Comparison of ENCODE assay signal across 14 mouse cellular contexts in the genomic region with DNA sequence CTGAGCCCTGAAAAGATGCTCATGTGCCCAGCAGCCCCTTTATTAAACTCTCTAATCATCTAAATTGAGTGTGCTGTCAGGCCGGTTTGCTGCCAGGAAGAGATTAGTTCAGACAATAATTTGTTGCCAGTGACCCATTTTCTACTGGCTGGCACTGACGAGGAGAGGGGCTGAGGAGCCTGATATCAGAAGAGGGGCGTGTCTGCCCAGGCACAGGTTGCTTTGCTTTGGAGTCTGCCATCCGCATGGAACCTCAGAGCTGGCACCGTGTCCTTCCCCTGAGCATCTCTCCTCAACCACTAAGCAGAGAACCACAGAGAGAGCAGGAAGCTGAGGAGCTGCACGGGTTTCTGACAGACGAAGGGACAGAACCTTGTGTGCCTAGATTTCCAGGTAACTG.
"Had no signal": no experiment of that assay in that cellular context is flagged by ENCODE, and none has a peak within 500 bp of the region (broad histone marks: within the 10 kb centered on the region; RNA-seq: fewer than 3 reads in every experiment).

No protein-coding gene starts in this region.

- H3K4me2 ChIP-seq: limb, embryonic 12.5 days; liver, embryonic 13.5 days; lung, embryonic 15.5 days; midbrain, embryonic 12.5 days; neural tube, embryonic 15.5 days; stomach, embryonic 15.5 days had no signal

- H3K27ac ChIP-seq: limb, embryonic 12.5 days; liver, embryonic 13.5 days; lung, embryonic 15.5 days; midbrain, embryonic 12.5 days; neural tube, embryonic 15.5 days; stomach, embryonic 15.5 days had no signal

- H3K4me1 ChIP-seq: limb, embryonic 12.5 days; lung, embryonic 15.5 days; stomach, embryonic 15.5 days had no signal

- H3K4me3 ChIP-seq: limb, embryonic 12.5 days; liver, embryonic 13.5 days; lung, embryonic 15.5 days; midbrain, embryonic 12.5 days; myocyte; neural tube, embryonic 15.5 days; stomach, embryonic 15.5 days had no signal

- H3K36me3 ChIP-seq: limb, embryonic 12.5 days; liver, embryonic 13.5 days; lung, embryonic 15.5 days; midbrain, embryonic 12.5 days; neural tube, embryonic 15.5 days; stomach, embryonic 15.5 days had no signal

- H3K9me3 ChIP-seq: limb, embryonic 12.5 days; liver, embryonic 13.5 days; lung, embryonic 15.5 days; midbrain, embryonic 12.5 days; neural tube, embryonic 15.5 days; stomach, embryonic 15.5 days had no signal

- DNase-seq: kidney, adult 8-10 months; kidney, postnatal 25 days; liver; liver, embryonic 13.5 days; liver, postnatal 0 days; right cerebral cortex, postnatal 14 days; thymus, adult 2 months; thymus, postnatal 25 days had no signal

- H3K27me3 ChIP-seq: limb, embryonic 12.5 days; liver, embryonic 13.5 days; lung, embryonic 15.5 days; midbrain, embryonic 12.5 days; neural tube, embryonic 15.5 days; stomach, embryonic 15.5 days had no signal

- H3K9ac ChIP-seq: limb, embryonic 12.5 days; liver, embryonic 13.5 days; liver, postnatal 0 days; lung, embryonic 15.5 days; midbrain, embryonic 12.5 days; neural tube, embryonic 15.5 days; stomach, embryonic 15.5 days had no signal
